Mouse (Mus musculus) limb, embryonic 12.5 days (tissue): ENCODE measurements around the gene Ppp1r11. TPM values are rescaled to one million over a fixed set of nuclear protein-coding genes. Genes with fewer than 3 reads are reported as not detected.
A peak's percentile ranks its signal among the peaks of the same experiment; 100 is the strongest.

Experiments
- ATAC-seq: fragments of 200-750 bp; cut with Nextera tagmentation; 2 replicates; pipeline ENCODE4 v1.8.0; 2017; ENCODE audit warnings: low read depth, moderate TSS enrichment; ENCODE audit not compliant: insufficient number of reproducible peaks, insufficient read depth, low FRiP score, low TSS enrichment
- H3K27ac ChIP-seq: fragments of 300-500 bp; sonication (generic); 2 replicates; pipeline ENCODE4 v1.5.1; 2016; ENCODE audit warnings: mild to moderate bottlenecking, moderate library complexity
- H3K27me3 ChIP-seq: fragments of 300-500 bp; sonication (generic); 2 replicates; pipeline ENCODE4 v1.6.1; 2016; ENCODE audit warnings: mild to moderate bottlenecking, moderate library complexity
- H3K36me3 ChIP-seq: fragments of 300-500 bp; sonication (generic); 2 replicates; pipeline ENCODE4 v1.6.1; 2016; ENCODE audit warnings: mild to moderate bottlenecking, moderate library complexity
- H3K4me1 ChIP-seq: fragments of 300-500 bp; sonication (generic); replicated peaks from 2 replicates; pipeline ENCODE4 v1.6.1; 2016
- H3K4me2 ChIP-seq: fragments of 300-500 bp; sonication (generic); 2 replicates; pipeline ENCODE4 v1.6.1; 2016; ENCODE audit warnings: mild to moderate bottlenecking, moderate library complexity
- H3K4me3 ChIP-seq: fragments of 300-500 bp; sonication (generic); replicated peaks from 2 replicates; pipeline ENCODE4 v1.5.1; 2016; ENCODE audit warnings: mild to moderate bottlenecking
- H3K9ac ChIP-seq: fragments of 300-500 bp; sonication (generic); replicated peaks from 2 replicates; pipeline ENCODE4 v1.6.1; 2016; ENCODE audit warnings: mild to moderate bottlenecking, moderate library complexity
- H3K9me3 ChIP-seq: fragments of 300-500 bp; sonication (generic); 2 replicates; pipeline ENCODE4 v1.6.1; 2016; ENCODE audit warnings: mild to moderate bottlenecking, moderate library complexity
- WGBS: fragments of 180-500 bp; shearing (Covaris S2); methylation state at CpG from one replicate; pipeline ENCODE4 v1.1.7; 2016; 5-methylcytosine and 5-hydroxymethylcytosine counted together
- polyA plus RNA-seq: library from polyadenylated mRNA; unstranded; fragments of >200 nt; fragmentation: Nextera tagmentation; extraction: Ambion mirVana; gene quantifications from 2 replicates; pipeline ENCODE4 v1.2.1, GENCODE M21; 2016

Ppp1r11 gene
- polyA plus RNA-seq, 1 experiment from 2014 or later = 109 TPM

DNA sequence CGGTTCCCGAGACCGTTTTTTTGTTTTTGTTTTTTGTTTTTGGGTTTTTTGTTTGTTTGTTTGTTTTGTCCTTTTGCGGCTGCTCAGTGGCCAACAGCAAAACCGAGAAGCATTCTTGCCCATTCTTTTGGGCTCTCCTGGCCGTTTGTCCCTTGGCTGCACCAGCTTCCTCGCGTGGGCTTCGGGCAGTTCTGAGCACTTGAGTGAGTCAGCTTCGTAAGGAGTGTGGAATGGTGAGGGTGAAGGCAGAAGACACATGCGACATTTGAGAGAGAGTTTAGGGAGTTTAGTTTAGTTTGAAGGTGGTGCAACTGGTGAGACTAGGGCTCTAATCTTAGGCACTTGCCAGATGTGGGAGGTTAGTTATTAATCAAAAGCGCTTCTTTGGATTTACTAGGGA lies 7.3 kb upstream of the Ppp1r11 start:
- peak overlapping the region; percentile 56 for H3K4me3 ChIP-seq
- WGBS = 10% methylated on average over 12 of the region's 12 CpGs
- H3K36me3 ChIP-seq = peaks cover 14% of the 10 kb centered on the region
- H3K4me1 ChIP-seq = peaks cover 14% of the 10 kb centered on the region
- no peak for ATAC-seq
- peak overlapping the region; percentile 71 for H3K9ac ChIP-seq
- H3K9me3 ChIP-seq = no peaks in the 10 kb centered on the region
- peak overlapping the region; percentile 79 for H3K4me2 ChIP-seq
- H3K27me3 ChIP-seq = no peaks in the 10 kb centered on the region
- H3K27ac ChIP-seq = peak overlapping the region; percentile 79

DNA sequence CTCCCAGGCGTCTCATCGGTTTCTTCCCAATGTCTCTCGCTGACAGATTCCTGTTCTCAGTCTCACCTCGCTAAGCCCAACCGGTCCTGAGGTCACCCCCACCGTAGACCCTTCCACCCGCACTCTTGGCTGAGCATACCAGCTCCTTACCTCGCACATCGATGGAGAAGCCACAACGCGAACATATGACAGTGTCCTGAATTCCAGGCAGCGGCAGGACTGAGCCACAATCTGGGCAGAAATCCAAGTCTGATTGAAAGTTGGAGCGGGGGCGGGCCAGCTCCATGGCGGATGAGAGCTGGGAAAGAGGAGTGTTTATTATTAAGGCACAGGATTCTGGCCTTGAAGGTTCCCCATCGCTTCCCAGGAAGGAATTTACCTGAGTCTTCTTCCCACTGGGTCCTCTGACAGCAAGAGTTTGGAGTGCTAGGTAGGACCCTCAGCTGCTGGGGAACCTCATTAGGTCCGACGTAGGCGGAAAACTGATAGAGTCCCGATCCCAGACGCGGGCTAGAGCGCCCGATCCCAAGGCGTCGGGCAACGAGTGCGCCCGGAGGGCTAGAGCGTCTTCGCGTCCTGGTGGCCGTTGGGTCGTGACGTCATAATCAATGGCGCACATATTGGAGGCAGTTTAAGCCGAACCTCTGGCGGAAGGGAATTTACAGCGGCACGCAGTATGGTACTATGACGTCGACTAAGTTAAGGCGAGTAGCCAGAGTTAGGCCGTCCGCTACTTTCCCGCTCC lies 6.6 kb upstream of the Ppp1r11 start, which contains the start of the genes Znrd1 and Znrd1as:
Gene Znrd1, minus strand, starts transcription at position 561 of the 745 bp plus-strand sequence.
Gene Znrd1as, plus strand, starts transcription at position 594 of the 745 bp plus-strand sequence.
- ATAC-seq = peak; percentile 95
- Histone ChIP-seq H3K4me3 (peak within 1 kb of the TSS; percentile 56), H3K9me3 (no peaks in the 10 kb centered on the region), H3K27me3 (no peaks in the 10 kb centered on the region), H3K4me1 (peaks cover 14% of the 10 kb centered on the region), H3K4me2 (peak within 1 kb of the TSS; percentile 79), H3K27ac (peak within 1 kb of the TSS; percentile 79), H3K36me3 (peaks cover 16% of the 10 kb centered on the region), H3K9ac (peak within 1 kb of the TSS; percentile 71)
- WGBS = under 1% methylated on average over 46 of the region's 46 CpGs

DNA sequence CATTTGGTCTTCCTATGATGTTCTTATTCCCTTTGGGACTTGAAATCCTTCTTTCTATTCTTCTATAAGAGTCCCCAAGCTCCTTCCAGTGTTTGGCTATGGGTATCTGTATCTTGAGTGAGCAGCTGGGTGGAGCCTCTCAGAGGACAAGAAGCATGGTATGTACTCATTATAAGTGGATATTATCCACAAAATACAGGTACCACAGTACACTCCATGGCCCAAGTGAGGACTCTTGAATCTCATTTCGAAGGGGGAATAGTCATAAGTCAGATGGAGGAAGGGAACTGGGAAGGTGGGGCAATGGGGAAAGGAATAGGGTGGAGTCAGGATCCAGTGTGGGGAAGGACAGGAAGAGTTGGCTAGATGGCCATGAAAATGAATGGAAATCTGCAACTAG lies 1.5 kb upstream of the Ppp1r11 start:
- peaks cover 33% of the 10 kb centered on the region for H3K36me3 ChIP-seq
- H3K27me3 ChIP-seq = peaks cover 4% of the 10 kb centered on the region; the same call in 1 of the 2 replicates
- peaks cover 11% of the 10 kb centered on the region for H3K4me1 ChIP-seq
- H3K4me2 ChIP-seq = no peak overlapping the region
- no peak overlapping the region for H3K27ac ChIP-seq
- 87% methylated on average over 1 of the region's 1 CpGs for WGBS
- no peak overlapping the region for H3K4me3 ChIP-seq
- H3K9me3 ChIP-seq = no peaks in the 10 kb centered on the region
- no peak overlapping the region for H3K9ac ChIP-seq
- ATAC-seq = no peak

DNA sequence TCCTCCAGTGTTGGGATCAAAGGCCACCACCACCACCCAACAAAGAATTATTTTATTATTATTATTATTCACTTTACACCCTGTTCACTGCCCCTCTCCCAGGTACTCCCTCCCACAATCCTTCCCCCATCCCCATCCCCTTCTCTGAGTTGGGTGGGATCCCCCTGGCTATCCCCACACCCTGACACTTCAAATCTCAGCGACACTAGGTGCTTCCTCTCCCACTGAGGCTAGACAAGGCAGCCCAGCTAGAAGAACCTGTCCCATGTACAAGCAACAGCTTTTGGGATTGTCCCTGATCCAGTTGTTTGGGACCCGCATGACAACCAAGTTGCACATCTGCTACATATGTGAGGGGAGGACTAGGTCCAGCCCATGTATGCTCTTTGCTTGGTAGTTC lies 1.1 kb upstream of the Ppp1r11 start:
- Histone ChIP-seq H3K4me2 (no peak overlapping the region), H3K4me1 (peaks cover 10% of the 10 kb centered on the region), H3K36me3 (peaks cover 33% of the 10 kb centered on the region), H3K4me3 (no peak overlapping the region), H3K9me3 (no peaks in the 10 kb centered on the region), H3K9ac (no peak overlapping the region), H3K27ac (no peak overlapping the region), H3K27me3 (peaks cover 5% of the 10 kb centered on the region; the same call in 1 of the 2 replicates)
- 91% methylated on average over 2 of the region's 2 CpGs for WGBS
- no peak for ATAC-seq

DNA sequence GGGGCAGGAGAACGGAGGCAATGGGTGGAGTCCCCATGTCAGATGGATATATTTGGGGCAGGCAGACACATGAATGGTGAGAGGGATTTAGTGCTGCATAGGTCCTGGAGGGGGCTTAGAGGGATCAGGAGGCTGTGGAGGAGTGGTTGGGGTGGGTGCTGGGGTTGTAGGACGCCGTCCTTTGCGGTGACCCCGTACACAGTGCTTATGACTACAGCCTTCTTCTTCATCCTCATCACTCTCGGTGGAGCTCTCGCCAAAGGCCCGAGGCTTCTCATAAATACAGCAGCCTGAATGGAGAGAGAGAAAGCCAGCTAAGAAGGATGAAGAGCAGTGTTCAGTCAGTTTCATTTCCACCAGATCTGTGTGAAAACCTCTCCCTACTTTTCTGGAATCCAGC lies 2.3 kb downstream of the Ppp1r11 start:
- H3K36me3 ChIP-seq = peaks cover 22% of the 10 kb centered on the region
- no peak overlapping the region for H3K4me3 ChIP-seq
- ATAC-seq = no peak
- 93% methylated on average over 8 of the region's 8 CpGs for WGBS
- H3K27me3 ChIP-seq = peaks cover 37% of the 10 kb centered on the region
- H3K9ac ChIP-seq = no peak overlapping the region
- no peaks in the 10 kb centered on the region for H3K9me3 ChIP-seq
- H3K4me1 ChIP-seq = peaks cover 7% of the 10 kb centered on the region
- no peak overlapping the region for H3K27ac ChIP-seq
- no peak overlapping the region for H3K4me2 ChIP-seq

DNA sequence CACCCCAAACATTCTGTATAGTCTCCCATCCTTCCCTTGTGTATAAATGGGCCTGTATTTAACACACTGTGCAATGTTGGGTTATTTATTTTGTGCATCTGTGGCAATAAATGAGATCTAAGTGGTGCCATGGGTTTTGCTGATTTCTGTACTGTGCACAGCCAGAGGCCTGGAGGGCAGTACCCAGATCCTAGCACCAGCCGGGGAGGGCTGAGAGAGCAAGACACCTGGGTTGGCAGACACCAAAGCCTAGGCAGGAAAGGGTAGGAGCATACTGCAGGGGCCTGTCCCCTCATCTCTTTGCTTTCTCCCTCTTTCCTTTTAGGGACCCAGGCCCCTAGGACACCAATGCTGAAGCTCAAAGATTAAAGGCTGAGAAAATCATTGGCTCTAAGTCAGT lies 3.3 kb downstream of the Ppp1r11 start:
- Histone ChIP-seq H3K4me2 (no peak overlapping the region), H3K27me3 (peaks cover 47% of the 10 kb centered on the region), H3K27ac (no peak overlapping the region), H3K36me3 (peaks cover 19% of the 10 kb centered on the region), H3K9me3 (no peaks in the 10 kb centered on the region), H3K4me1 (peaks cover 16% of the 10 kb centered on the region), H3K4me3 (no peak overlapping the region), H3K9ac (no peak overlapping the region)
- WGBS = 83% methylated on average over 1 of the region's 1 CpGs
- ATAC-seq = no peak

DNA sequence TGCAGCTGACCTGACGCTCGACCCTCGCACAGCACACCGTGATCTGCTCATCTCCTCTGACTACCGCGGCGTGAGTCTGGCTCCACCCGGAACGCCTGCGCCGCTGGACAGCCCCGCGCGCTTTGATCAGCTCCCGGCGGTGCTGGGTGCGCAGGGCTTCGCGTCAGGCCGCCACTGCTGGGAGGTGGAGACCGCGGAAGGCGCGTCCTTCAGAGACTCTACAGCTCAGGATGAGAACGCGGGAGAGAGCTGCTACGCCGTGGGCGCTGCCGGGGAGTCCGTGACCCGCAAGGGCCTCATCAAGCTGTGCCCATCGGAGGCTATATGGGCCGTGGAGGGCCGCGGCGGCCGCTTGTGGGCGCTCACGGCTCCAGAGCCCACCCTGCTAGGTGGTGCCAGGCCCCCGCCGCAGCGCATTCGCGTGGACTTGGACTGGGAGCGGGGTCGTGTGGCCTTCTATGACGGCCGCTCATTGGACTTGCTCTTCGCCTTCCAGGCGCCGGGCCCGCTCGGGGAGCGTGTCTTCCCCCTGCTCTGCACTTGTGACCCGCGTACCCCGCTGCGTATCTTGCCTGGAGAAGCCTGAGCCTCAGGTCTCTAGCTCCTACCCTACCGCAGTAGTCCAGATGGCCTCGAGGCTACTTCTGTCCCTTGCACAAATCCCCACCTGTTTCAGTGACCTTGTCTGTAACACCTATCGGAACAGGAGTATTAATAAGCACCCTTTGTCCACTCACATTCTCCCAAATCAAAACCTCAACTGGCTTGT lies 4.3 kb downstream of the Ppp1r11 start:
- H3K4me1 ChIP-seq = peaks cover 26% of the 10 kb centered on the region

DNA sequence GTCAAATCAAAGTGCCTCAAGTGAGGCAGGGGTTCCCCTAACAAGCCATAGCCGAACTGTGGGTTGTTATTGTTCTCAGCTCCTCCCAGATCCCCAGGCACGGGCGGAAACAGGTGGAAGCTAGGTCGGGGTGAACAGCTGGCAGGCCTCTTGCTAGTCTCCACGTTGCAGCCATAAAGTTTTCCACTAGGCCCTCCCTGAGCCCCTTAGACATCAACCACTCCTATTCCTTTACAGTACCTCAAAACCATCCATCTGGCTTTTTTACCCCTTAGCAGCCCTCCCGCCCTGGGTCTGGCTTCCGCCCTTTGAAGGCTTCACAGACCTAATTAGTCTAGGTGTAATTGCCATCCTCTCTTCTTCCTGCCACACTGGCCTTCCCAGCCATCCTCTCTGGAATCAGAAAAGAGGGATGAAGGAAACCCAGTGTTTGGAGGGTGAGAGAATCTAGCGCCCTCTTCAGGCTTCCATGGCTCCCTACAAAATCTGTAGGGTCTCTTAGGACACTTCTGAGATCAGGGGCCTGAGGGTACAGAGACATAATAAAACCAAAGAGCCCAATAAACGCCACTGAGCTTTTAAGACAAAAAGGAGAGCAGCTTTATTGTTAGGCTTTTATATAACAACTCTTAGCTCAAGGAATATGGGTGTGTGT lies 7.3 kb downstream of the Ppp1r11 start:
- Histone ChIP-seq H3K9me3 (no peaks in the 10 kb centered on the region), H3K4me3 (no peak overlapping the region), H3K27ac (no peak overlapping the region), H3K4me1 (peaks cover 19% of the 10 kb centered on the region), H3K9ac (no peak overlapping the region), H3K27me3 (peaks cover 77% of the 10 kb centered on the region), H3K4me2 (peak overlapping the region; percentile 86; the same call in 1 of the 2 replicates), H3K36me3 (peaks cover 10% of the 10 kb centered on the region)
- 4% methylated on average over 9 of the region's 9 CpGs for WGBS
- ATAC-seq = no peak

More for the DNA sequence above, 4.3 kb downstream of the Ppp1r11 start:
- Histone ChIP-seq H3K9ac (peak overlapping the region; percentile 69), H3K4me3 (peak overlapping the region; percentile 49), H3K27ac (no peak overlapping the region), H3K4me2 (peak overlapping the region; percentile 97), H3K27me3 (peaks cover 57% of the 10 kb centered on the region), H3K36me3 (peaks cover 16% of the 10 kb centered on the region), H3K9me3 (no peaks in the 10 kb centered on the region)
- no peak for ATAC-seq
- WGBS = 1% methylated on average over 62 of the region's 62 CpGs

DNA sequence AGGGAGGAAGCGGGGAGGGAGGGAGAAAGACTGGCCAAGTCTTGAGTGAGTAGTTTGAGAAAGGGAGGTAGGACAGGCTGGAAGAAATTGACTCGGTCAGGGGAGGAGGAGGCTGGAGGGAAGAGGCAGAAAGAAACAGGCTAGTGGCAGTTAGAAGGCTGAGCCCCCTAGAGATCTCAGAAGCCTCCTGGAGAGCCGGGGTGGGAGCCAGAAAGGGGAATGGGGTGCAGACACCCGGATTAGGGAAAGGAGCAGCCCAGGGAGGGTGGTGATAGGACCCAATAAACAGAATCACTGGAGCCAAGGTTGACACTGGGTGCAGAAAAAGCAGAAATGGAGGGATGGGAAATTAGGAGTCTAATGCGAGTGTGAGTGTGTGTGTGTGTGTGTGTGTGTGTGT lies 7.8 kb downstream of the Ppp1r11 start:
- Histone ChIP-seq H3K27me3 (peaks cover 80% of the 10 kb centered on the region), H3K4me1 (peaks cover 19% of the 10 kb centered on the region), H3K9ac (no peak overlapping the region), H3K4me2 (peak overlapping the region; percentile 86), H3K36me3 (peaks cover 4% of the 10 kb centered on the region), H3K9me3 (no peaks in the 10 kb centered on the region), H3K4me3 (no peak overlapping the region), H3K27ac (no peak overlapping the region)
- ATAC-seq = no peak
- 17% methylated on average over 5 of the region's 5 CpGs for WGBS

DNA sequence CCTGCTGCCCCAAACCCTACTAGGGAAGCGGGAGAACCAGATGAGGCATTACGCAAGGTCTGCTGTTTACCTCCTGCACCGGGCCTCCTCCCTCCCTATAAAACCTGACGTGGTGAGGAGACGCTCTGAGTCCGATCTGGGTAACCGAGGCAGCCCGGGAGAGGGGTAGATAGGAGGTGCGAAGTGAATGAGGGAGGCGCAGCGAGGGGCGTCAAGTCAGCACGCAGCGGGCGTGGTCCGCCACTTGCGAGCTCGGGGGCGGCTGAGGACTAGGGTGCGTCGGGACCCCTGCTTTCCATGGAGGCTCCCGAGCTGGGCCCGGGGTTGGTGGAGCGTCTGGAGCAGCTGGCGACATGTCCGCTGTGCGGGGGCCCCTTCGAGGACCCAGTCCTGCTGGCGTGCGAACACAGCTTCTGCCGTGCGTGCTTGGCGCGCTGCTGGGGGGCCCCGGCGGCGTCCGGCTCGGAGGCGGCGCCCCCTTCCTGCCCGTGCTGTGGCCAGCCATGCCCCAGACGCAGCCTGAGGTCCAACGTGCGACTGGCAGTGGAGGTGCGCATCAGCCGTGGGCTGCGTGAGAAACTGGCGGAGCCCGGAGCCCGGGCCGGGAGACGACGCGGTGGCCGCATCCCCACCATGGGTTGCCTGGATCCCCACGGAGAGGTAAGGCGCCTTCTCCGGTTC lies 8.6 kb downstream of the Ppp1r11 start, which contains the start of gene Rnf39:
Gene Rnf39, plus strand, starts transcription at position 128 of the 681 bp plus-strand sequence.
- H3K27ac ChIP-seq = no peak within 1 kb of the TSS
- H3K27me3 ChIP-seq = peaks cover 75% of the 10 kb centered on the region
- ATAC-seq = peak; percentile 18; the same call in 1 of the 2 replicates
- 2% methylated on average over 59 of the region's 59 CpGs for WGBS
- H3K9ac ChIP-seq = peak within 1 kb of the TSS; percentile 59
- peak within 1 kb of the TSS; percentile 86 for H3K4me2 ChIP-seq
- H3K9me3 ChIP-seq = no peaks in the 10 kb centered on the region
- no peaks in the 10 kb centered on the region for H3K36me3 ChIP-seq
- H3K4me1 ChIP-seq = peaks cover 19% of the 10 kb centered on the region
- H3K4me3 ChIP-seq = peak within 1 kb of the TSS; percentile 49
